Mouse (Mus musculus): ENCODE measurements around the gene Samsn1.

- TF ChIP-seq CTCF (IDR thresholded peaks at IDR 0.05; ENCODE audit: low read depth): no peak
- no peak for TF ChIP-seq EP300 (IDR thresholded peaks at IDR 0.05; ENCODE audit: low read depth)
Measured at GRCm38 (mm10) chr16:75933357-75933756, 88.7 kb downstream of the Samsn1 start.

All from heart, postnatal 0 days (tissue).